Mouse (Mus musculus) liver, embryonic 12.5 days (tissue): Measurements from ENCODE around the gene Slc4a8. TPM values are rescaled to one million over a fixed set of nuclear protein-coding genes. Genes with fewer than 3 reads are reported as not detected.
A peak's percentile ranks its signal among the peaks of the same experiment; 100 is the strongest.

Experiments
- ATAC-seq: fragments of 200-750 bp; cut with Nextera tagmentation; 2 replicates; pipeline ENCODE4 v1.8.0; 2017; ENCODE audit warnings: moderate number of reproducible peaks, mild to moderate bottlenecking, moderate library complexity
- H3K27ac ChIP-seq: fragments of 300-500 bp; sonication (generic); 2 replicates; pipeline ENCODE4 v1.5.1; 2016; ENCODE audit warnings: mild to moderate bottlenecking
- H3K27me3 ChIP-seq: fragments of 300-500 bp; sonication (generic); replicated peaks from 2 replicates; pipeline ENCODE4 v1.6.1; 2016; ENCODE audit warnings: mild to moderate bottlenecking, moderate library complexity
- H3K36me3 ChIP-seq: fragments of 300-500 bp; sonication (generic); 2 replicates; pipeline ENCODE4 v1.6.1; 2016; ENCODE audit warnings: mild to moderate bottlenecking, moderate library complexity
- H3K4me1 ChIP-seq: fragments of 300-500 bp; sonication (generic); 2 replicates; pipeline ENCODE4 v1.6.1; 2016
- H3K4me2 ChIP-seq: fragments of 300-500 bp; sonication (generic); 2 replicates; pipeline ENCODE4 v1.6.1; 2016; ENCODE audit warnings: mild to moderate bottlenecking, moderate library complexity
- H3K4me3 ChIP-seq: fragments of 300-500 bp; sonication (generic); 2 replicates; pipeline ENCODE4 v1.5.1; 2016; ENCODE audit warnings: mild to moderate bottlenecking, moderate library complexity
- H3K9ac ChIP-seq: fragments of 300-500 bp; sonication (generic); 2 replicates; pipeline ENCODE4 v1.6.1; 2016; ENCODE audit warnings: mild to moderate bottlenecking, moderate library complexity
- H3K9me3 ChIP-seq: fragments of 300-500 bp; sonication (generic); replicated peaks from 2 replicates; pipeline ENCODE4 v1.6.1; 2016; ENCODE audit warnings: mild to moderate bottlenecking, moderate library complexity
- WGBS: fragments of 180-500 bp; shearing (Covaris S2); methylation state at CpG from one replicate; pipeline ENCODE4 v1.1.7; 2016; ENCODE audit not compliant: insufficient replicate concordance; 5-methylcytosine and 5-hydroxymethylcytosine counted together
- polyA plus RNA-seq: library from polyadenylated mRNA; unstranded; fragments of >200 nt; fragmentation: Nextera tagmentation; extraction: Ambion mirVana; gene quantifications from 2 replicates; pipeline ENCODE4 v1.2.1, GENCODE M21; 2016

The Slc4a8 gene
- polyA plus RNA-seq, 1 experiment from 2014 or later = 0.70 TPM

DNA sequence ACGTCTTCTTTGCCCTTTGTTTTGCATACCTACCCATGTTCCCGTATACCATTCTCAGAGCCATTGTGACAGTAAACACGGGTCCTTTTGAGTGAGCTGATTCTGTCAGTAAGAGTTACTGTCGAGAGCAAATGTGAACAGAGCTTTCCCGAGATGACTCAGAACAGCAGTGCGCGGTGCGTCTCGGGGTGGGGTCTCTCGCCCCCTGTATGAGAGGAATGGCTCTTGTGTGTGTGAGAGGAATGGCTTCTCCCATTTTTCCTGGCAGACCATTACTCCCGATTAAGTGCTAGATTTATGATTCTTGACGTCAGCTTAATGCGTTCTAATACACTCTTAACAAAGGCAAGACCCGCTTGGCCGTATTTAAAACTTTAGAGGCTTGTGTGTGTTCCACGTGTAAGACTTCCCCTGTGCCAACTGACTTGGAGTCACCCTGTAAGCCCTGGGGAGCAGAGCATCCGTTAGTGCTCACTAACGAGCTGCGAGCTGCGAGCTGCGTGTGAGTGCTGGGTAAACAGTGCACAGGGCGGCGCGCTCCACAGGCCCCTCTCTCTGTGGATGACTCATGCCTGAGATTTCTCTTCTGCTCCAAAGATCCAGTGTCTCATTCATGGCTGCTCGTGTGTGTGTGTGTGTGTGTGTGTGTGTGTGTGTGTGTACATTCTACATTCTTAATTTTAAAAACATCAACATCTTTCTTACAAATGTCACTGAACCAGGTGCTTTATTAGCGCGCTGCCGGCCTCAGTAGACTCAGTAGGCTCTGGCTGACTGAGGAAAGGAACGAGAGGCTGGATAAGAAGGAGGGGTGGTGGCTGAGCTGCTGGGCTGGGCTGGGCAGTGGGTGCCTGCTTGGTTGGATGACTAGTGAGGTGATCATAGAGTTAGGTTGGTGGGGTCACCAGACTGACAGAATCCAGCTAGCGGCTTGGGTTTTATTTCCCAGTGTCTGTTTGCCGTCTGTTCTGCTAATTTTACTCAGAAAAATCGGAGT is 15.8 kb downstream of the Slc4a8 start:
- H3K27ac ChIP-seq = 0 out of 2 replicates have a peak overlapping the region, but pooled peaks have one; percentile 9

DNA sequence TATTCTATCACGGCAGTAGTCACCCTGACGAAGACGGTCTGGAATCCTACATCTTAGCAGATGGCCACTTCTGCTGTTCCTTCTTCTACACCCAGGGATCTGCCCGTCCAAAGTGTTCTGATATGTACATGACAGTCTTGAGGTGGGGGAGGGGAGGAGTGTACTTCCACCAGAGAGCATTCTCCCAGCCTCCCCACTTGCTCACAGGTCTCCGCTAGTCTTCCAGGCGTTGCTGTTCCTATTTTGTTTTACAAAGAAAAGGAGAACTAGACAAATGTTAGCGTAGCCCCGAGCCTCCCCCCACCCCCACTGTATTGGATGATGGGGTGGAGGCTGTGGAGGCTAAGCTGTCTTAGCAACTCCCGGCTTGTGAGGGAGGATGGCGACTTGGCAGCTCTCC is 18.3 kb downstream of the Slc4a8 start:
- no peak overlapping the region for H3K27ac ChIP-seq
- 0 out of 2 replicates have a peak, but pooled peaks cover 3% of the 10 kb centered on the region for H3K9me3 ChIP-seq
- no peak overlapping the region for H3K9ac ChIP-seq
- no peaks in the 10 kb centered on the region for H3K36me3 ChIP-seq
- WGBS = 44% methylated on average over 10 of the region's 10 CpGs
- H3K4me1 ChIP-seq = no peaks in the 10 kb centered on the region
- H3K4me2 ChIP-seq = no peak overlapping the region
- H3K4me3 ChIP-seq = no peak overlapping the region
- ATAC-seq = no peak
- peaks cover 43% of the 10 kb centered on the region for H3K27me3 ChIP-seq

More for the DNA sequence above, 15.8 kb downstream of the Slc4a8 start:
- no peaks in the 10 kb centered on the region for H3K9me3 ChIP-seq
- no peak overlapping the region for H3K9ac ChIP-seq
- 60% methylated on average over 32 of the region's 32 CpGs for WGBS
- peaks cover 43% of the 10 kb centered on the region for H3K27me3 ChIP-seq
- H3K36me3 ChIP-seq = no peaks in the 10 kb centered on the region
- ATAC-seq = no peak
- H3K4me3 ChIP-seq = no peak overlapping the region
- H3K4me2 ChIP-seq = no peak overlapping the region
- H3K4me1 ChIP-seq = no peaks in the 10 kb centered on the region

DNA sequence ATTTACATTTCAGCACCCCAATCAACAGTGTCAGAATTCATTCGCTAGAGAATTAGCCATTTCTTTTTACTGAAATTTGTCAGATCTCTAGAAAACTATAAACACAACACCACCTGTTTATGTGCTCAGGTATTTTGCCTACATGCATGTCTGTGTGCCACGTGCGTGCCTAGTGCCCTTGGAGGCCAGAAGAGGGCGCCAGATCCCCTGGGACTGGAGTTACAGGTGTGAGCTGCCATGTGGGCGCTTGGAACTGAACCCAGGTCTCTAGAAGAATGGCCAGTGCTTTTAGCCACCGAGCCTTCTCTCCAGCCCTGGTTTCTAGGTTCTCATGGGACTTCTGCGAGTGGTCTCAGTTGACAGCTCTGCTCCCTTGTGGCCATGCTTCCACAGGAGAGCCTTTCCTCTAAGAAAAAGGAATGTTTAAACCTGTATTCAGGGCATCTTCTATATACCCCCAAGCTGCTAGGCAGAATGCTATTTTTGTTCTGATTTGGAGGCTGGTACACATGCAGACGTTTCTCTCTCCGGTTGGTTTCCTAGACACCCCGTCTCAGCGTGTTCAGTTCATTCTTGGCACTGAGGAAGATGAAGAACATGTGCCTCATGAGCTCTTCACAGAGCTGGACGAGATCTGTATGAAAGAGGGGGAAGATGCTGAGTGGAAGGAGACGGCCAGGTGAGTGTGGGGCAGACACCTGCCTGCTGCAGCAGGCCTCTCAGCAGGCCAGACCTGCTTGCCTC is 21.9 kb downstream of the Slc4a8 start:
- peaks cover 20% of the 10 kb centered on the region; the same call in 1 of the 2 replicates for H3K27me3 ChIP-seq
- 74% methylated on average over 13 of the region's 13 CpGs for WGBS
- H3K4me2 ChIP-seq = no peak overlapping the region
- H3K4me1 ChIP-seq = no peaks in the 10 kb centered on the region
- ATAC-seq = no peak
- H3K27ac ChIP-seq = no peak overlapping the region
- H3K9ac ChIP-seq = no peak overlapping the region
- H3K4me3 ChIP-seq = no peak overlapping the region
- 0 out of 2 replicates have a peak, but pooled peaks cover 3% of the 10 kb centered on the region for H3K9me3 ChIP-seq
- H3K36me3 ChIP-seq = no peaks in the 10 kb centered on the region

DNA sequence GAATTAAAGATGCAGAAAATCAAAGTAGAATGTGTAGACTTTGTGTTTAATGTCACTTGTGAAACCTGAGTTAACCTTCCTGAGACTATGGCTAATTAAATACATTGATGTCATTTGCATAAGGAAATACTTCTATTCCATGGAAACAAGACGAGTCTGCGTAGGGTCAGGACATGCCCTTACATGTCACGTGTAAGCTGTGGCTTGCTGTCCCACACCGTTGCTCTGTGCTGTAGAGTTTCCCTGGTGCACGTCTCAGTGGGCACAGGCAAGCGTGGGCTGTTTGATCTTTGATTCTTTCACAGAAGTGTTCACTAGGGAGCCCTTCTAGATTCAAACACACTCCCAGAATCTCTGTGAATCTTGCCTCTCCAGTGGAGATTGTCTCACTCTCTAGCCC is 28.7 kb downstream of the Slc4a8 start:
- Histone ChIP-seq H3K27ac (no peak overlapping the region), H3K9me3 (no peaks in the 10 kb centered on the region), H3K36me3 (no peaks in the 10 kb centered on the region), H3K4me3 (no peak overlapping the region), H3K9ac (no peak overlapping the region), H3K4me1 (no peaks in the 10 kb centered on the region), H3K4me2 (no peak overlapping the region), H3K27me3 (peaks cover 22% of the 10 kb centered on the region)
- 70% methylated on average over 6 of the region's 6 CpGs for WGBS
- ATAC-seq = no peak

DNA sequence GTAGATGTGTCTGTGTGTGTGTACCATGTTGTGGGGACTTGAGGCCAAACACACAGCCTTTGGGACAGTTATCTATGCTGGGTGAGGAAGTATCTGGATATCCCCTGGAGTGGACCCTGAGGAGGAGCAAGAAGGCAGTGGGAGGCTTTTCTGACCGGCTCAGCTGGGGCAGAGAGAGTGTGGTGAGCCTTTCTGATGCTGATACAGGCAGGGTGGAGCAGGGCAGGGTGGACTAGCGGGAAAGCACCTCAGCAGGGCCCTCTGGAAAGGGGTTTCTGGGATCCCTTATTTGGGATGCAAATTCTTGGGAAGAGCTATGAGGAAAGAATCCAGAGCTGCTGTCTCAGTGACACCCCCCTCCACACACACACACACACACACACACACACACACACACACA is 30.8 kb downstream of the Slc4a8 start:
- Histone ChIP-seq H3K4me3 (no peak overlapping the region), H3K27ac (no peak overlapping the region), H3K4me1 (no peaks in the 10 kb centered on the region), H3K27me3 (peaks cover 22% of the 10 kb centered on the region), H3K4me2 (no peak overlapping the region), H3K36me3 (no peaks in the 10 kb centered on the region), H3K9ac (no peak overlapping the region), H3K9me3 (no peaks in the 10 kb centered on the region)
- no peak for ATAC-seq
- 38% methylated on average over 2 of the region's 2 CpGs for WGBS

DNA sequence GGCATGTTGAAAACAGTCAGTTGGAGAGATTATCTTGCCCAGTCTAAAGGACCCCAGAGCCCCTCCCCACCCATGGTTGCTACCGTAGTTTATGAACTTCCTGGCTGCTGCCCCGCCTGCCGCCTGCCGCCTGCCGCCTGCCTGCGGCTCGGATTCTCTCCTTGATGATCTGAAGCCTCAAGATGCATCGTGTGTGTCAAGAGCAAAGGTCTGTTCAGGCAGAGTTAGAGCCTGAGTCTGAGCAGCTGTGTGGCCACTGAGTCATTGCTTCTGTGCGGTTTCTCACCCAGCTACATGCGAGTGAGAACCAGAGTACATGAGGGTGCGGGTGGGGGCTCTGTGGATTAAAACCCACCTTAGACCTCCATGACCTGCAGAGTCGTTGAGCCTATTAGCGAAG is 39.4 kb downstream of the Slc4a8 start:
- Histone ChIP-seq H3K9ac (no peak overlapping the region), H3K36me3 (no peaks in the 10 kb centered on the region), H3K9me3 (no peaks in the 10 kb centered on the region), H3K4me1 (no peaks in the 10 kb centered on the region), H3K4me2 (no peak overlapping the region), H3K27ac (no peak overlapping the region), H3K27me3 (peaks cover 31% of the 10 kb centered on the region), H3K4me3 (no peak overlapping the region)
- no peak for ATAC-seq
- WGBS = 57% methylated on average over 13 of the region's 13 CpGs

DNA sequence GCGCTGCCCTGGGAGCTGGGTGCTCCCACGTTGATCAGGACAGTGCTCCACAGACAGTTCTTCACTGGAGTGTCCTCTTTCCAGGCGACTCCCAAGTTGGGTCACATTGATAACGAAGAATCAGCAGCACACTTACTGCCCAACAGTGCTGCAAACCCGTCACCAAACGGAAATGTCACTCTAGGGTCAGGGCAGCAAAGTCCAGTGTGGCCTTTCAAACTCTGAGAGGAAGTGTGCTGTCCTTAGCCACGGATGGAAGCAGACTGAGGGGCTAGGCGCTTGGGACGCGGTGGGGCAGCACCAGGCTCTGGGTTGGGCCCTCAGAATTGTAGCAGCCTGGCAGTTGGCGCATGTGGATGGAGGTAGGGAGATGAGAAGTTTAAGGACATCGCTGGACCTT is 46.5 kb downstream of the Slc4a8 start:
- WGBS = 51% methylated on average over 12 of the region's 12 CpGs
- no peak overlapping the region for H3K27ac ChIP-seq

DNA sequence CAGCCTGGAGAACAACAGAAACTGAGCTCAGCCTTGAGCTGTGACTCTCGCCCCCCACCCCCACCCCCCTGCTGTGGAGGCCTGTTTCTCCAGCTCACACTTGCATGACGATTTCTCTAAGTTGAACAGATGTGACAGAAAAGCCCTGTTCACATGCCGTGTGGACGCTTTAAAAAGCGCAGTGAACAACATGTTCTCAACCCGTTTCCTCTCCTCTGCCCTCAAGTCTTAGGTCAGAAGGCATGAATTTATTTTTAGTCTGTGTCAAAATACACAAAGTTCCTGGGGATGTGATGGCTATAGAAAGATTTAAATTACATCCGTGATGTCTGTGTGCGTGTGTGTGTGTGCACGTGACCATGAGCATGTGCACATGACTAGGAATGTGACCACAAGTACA is 46.9 kb downstream of the Slc4a8 start:
- no peak overlapping the region for H3K9ac ChIP-seq
- WGBS = 63% methylated on average over 9 of the region's 9 CpGs

More for the DNA sequence above, 46.5 kb downstream of the Slc4a8 start:
- no peaks in the 10 kb centered on the region for H3K9me3 ChIP-seq
- no peak overlapping the region for H3K4me2 ChIP-seq
- 0 out of 2 replicates have a peak, but pooled peaks cover 4% of the 10 kb centered on the region for H3K27me3 ChIP-seq
- no peaks in the 10 kb centered on the region for H3K36me3 ChIP-seq
- H3K9ac ChIP-seq = no peak overlapping the region
- no peak overlapping the region for H3K4me3 ChIP-seq
- H3K4me1 ChIP-seq = peaks cover 6% of the 10 kb centered on the region; the same call in 1 of the 2 replicates
- 0 out of 2 replicates have a peak, but pooled peaks have one; percentile 18 for ATAC-seq

DNA sequence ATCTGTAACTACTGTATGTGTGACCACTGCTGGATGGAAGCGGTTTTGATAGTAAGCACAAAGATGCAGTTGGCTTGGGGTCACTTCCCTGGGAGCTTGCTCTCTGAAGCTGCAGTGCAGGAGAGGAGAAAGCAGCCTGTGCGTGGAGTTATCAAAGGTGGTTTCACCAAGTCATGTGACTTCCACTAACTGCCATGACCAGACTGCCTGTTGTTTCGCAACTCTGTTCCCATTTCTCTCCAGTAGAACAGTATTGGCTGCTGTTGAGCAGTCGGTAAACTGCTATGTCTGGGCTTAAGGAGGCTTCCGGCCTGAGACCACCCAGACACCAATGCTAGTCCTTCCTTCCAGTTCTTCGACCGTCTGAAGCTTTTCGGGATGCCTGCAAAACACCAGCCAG is 48.7 kb downstream of the Slc4a8 start:
- no peak overlapping the region for H3K4me2 ChIP-seq
- ATAC-seq = no peak
- no peak overlapping the region for H3K4me3 ChIP-seq
- peaks cover 6% of the 10 kb centered on the region; the same call in 1 of the 2 replicates for H3K4me1 ChIP-seq
- no peak overlapping the region for H3K9ac ChIP-seq
- no peaks in the 10 kb centered on the region for H3K9me3 ChIP-seq
- no peak overlapping the region for H3K27ac ChIP-seq
- H3K36me3 ChIP-seq = no peaks in the 10 kb centered on the region
- no peaks in the 10 kb centered on the region for H3K27me3 ChIP-seq
- 39% methylated on average over 8 of the region's 8 CpGs for WGBS

More for the DNA sequence above, 46.9 kb downstream of the Slc4a8 start:
- H3K4me3 ChIP-seq = no peak overlapping the region
- no peak overlapping the region for H3K27ac ChIP-seq
- H3K4me2 ChIP-seq = no peak overlapping the region
- peaks cover 6% of the 10 kb centered on the region; the same call in 1 of the 2 replicates for H3K4me1 ChIP-seq
- H3K36me3 ChIP-seq = no peaks in the 10 kb centered on the region
- no peaks in the 10 kb centered on the region for H3K9me3 ChIP-seq
- ATAC-seq = no peak
- 0 out of 2 replicates have a peak, but pooled peaks cover 4% of the 10 kb centered on the region for H3K27me3 ChIP-seq

DNA sequence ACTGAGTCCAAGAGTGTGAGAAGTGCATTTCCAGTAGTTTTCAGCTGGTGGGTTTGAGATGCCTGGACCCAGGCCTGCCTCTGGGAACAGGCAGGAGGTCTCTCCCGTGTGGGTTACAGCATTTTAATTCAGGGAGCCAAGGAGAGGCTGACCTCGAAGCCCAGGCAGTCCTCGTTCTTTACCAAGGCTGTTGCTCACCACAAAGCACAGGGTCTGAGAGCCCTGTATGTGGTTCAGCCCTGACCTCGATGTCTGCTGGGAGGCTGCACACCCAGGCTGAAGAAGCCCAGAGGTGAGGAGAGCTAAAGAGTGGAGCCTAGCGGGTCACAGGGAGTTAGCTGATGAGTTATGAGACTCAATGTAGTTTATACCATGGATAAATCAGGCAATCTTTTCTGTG is 52.0 kb downstream of the Slc4a8 start:
- WGBS = 47% methylated on average over 5 of the region's 5 CpGs
- ATAC-seq = no peak
- H3K9ac ChIP-seq = no peak overlapping the region
- H3K36me3 ChIP-seq = no peaks in the 10 kb centered on the region
- no peaks in the 10 kb centered on the region for H3K9me3 ChIP-seq
- H3K4me3 ChIP-seq = no peak overlapping the region
- no peak overlapping the region for H3K4me2 ChIP-seq
- H3K27me3 ChIP-seq = 0 out of 2 replicates have a peak, but pooled peaks cover 13% of the 10 kb centered on the region
- no peak overlapping the region for H3K27ac ChIP-seq
- H3K4me1 ChIP-seq = no peaks in the 10 kb centered on the region

DNA sequence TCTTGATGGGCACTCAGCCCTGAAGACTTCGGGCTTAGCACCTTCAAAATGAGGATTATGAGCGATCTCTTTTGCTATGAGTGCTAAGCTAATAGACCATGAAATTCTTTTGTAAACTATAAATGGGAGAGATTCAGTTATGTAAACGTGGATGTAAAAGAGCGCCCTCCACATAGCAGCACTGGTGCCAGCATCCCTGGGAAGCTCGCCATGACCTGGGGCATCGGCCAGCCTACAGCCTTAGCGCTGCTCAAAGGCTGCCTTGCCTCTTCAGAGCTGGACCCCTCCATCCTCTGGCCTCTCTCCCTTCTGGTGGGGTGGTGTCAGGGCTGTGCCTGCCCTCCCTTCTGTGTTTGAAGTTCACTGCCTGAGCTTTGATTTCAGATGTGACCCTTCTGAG is 52.5 kb downstream of the Slc4a8 start:
- Histone ChIP-seq H3K4me3 (no peak overlapping the region), H3K9me3 (no peaks in the 10 kb centered on the region), H3K4me1 (no peaks in the 10 kb centered on the region), H3K36me3 (no peaks in the 10 kb centered on the region), H3K27ac (no peak overlapping the region), H3K27me3 (0 out of 2 replicates have a peak, but pooled peaks cover 13% of the 10 kb centered on the region), H3K4me2 (no peak overlapping the region), H3K9ac (no peak overlapping the region)
- ATAC-seq = no peak
- 66% methylated on average over 7 of the region's 7 CpGs for WGBS

DNA sequence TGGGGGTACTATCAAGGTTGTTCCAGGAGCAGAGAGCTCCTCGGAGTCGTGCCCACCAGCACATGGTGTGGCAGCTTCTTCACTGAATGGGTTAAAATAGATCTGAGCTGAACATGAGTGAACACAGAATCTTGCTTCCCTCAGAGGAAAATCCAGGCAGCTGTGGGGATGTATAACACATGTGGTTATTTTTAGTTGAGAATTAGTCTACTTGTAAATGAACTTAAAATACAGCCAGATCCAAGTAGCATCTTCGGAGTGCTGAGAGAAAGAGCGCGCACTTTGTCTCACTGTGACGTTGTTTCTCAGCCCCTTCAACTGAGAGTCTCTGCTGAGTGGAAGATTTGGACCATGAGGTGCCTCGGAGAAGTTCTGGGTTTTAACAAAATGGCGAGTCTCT is 53.8 kb downstream of the Slc4a8 start:
- Histone ChIP-seq H3K9me3 (no peaks in the 10 kb centered on the region), H3K36me3 (no peaks in the 10 kb centered on the region), H3K27me3 (0 out of 2 replicates have a peak, but pooled peaks cover 13% of the 10 kb centered on the region), H3K9ac (no peak overlapping the region), H3K4me3 (no peak overlapping the region), H3K4me1 (no peaks in the 10 kb centered on the region), H3K4me2 (no peak overlapping the region), H3K27ac (no peak overlapping the region)
- 61% methylated on average over 8 of the region's 8 CpGs for WGBS
- no peak for ATAC-seq
